Mouse (Mus musculus) brown adipose tissue, adult 24 weeks (tissue): ENCODE measurements around the gene Tes3-ps. TPM values are rescaled to one million over a fixed set of nuclear protein-coding genes. Genes with fewer than 3 reads are reported as not detected.

Experiments used
- H3K27ac ChIP-seq: fragments of 200-500 bp; replicated peaks from 2 replicates; pipeline ENCODE4 v1.5.1; 2012; ENCODE audit warnings: low read depth, mild to moderate bottlenecking, low read length
- H3K4me1 ChIP-seq: fragments of 200-500 bp; 2 replicates; pipeline ENCODE4 v1.6.1; 2012; ENCODE audit warnings: low read length, mixed read lengths; ENCODE audit not compliant: control insufficient read depth, insufficient read depth, insufficient read length
- H3K4me3 ChIP-seq: fragments of 200-500 bp; 2 replicates; pipeline ENCODE4 v1.5.1; 2012; ENCODE audit warnings: low read depth, mild to moderate bottlenecking, low read length, moderate library complexity; ENCODE audit not compliant: insufficient read depth
- polyA plus RNA-seq: library from polyadenylated mRNA; stranded (reverse); fragments of >200 nt; gene quantifications from 2 replicates; pipeline ENCODE4 v1.2.4, GENCODE M21; 2012; ENCODE audit not compliant: missing spikeins, insufficient read depth, insufficient read length

The Tes3-ps gene
- polyA plus RNA-seq, 1 experiment = 2.0 TPM

DNA sequence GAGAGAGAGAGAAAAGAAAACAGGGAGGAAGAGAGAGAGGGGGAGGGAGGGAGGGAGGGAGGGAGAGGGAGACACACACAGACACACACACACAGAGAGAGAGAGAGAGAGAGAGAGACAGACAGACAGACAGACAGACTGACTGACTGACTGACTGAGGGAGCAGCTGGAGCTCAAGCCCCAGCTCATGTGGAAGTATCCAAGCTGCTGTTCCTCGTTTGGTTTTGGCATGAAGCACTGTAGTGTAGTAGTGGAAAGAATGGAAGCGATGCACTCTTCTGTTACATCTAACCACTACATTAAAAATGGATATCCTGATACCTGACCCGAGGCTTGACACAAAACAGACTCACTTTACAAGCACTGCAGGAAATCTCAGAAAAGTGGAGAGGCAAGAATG lies 52.5 kb downstream of the Tes3-ps start:
- H3K4me3 ChIP-seq = peak overlapping the region; percentile 31
- peak overlapping the region; percentile 80 for H3K27ac ChIP-seq

More for the DNA sequence above, 52.5 kb downstream of the Tes3-ps start:
- H3K4me1 ChIP-seq = no peaks in the 10 kb centered on the region

Other genes with a start within 250 kb of the Tes3-ps start
- gene Susd3, start 244.6 kb upstream of the Tes3-ps start, polyA plus RNA-seq = 1.3 TPM in 1 of 2 replicates, not detected in the other
- 0.59 and 1.1 TPM in 2 replicates for gene Fgd3, start 173.0 kb upstream of the Tes3-ps start, polyA plus RNA-seq
- 34.0 and 37.1 TPM in 2 replicates for gene Bicd2, start 151.7 kb upstream of the Tes3-ps start, polyA plus RNA-seq
- gene Ippk, start 72.1 kb upstream of the Tes3-ps start, polyA plus RNA-seq = 4.4 and 5.9 TPM in 2 replicates
- 10.1 and 12.4 TPM in 2 replicates for gene Ecm2, start 11.5 kb downstream of the Tes3-ps start, polyA plus RNA-seq
- 28.9 and 34.2 TPM in 2 replicates for gene Aspn, start 51.1 kb downstream of the Tes3-ps start, polyA plus RNA-seq
- gene Omd, start 89.1 kb downstream of the Tes3-ps start, polyA plus RNA-seq = 0.96 and 1.1 TPM in 2 replicates
- gene Ogn, start 114.7 kb downstream of the Tes3-ps start, polyA plus RNA-seq = 33.2 and 49.8 TPM in 2 replicates
- 1.5 TPM in 1 of 2 replicates, not detected in the other for gene Cenpp, start 159.5 kb downstream of the Tes3-ps start, polyA plus RNA-seq
- 7.8 and 10.3 TPM in 2 replicates for gene Nol8, start 159.8 kb downstream of the Tes3-ps start, polyA plus RNA-seq
- gene Iars, start 188.8 kb downstream of the Tes3-ps start, polyA plus RNA-seq = 14.9 and 15.5 TPM in 2 replicates